Mouse (Mus musculus): ENCODE data around the gene Rrm1.
A peak's percentile ranks its signal among the peaks of the same experiment; 100 is the strongest.
"Not testable (repeated sequence)": the region's sequence is repeated elsewhere in the genome, so short reads cannot be mapped to it uniquely, and the experiment has no call there.

Gene Rrm1

GRCm38 (mm10) chr7:102478425-102478824 lies 36.9 kb downstream of the Rrm1 start:
- no peak for DNase-seq (ENCODE audit: low read depth, low spot score)

- no peak for DNase-seq (ENCODE audit: low read depth, low spot score)
Observed at GRCm38 (mm10) chr7:102478926-102479325, 37.4 kb downstream of the Rrm1 start.

GRCm38 (mm10) chr7:102479368-102480078 lies 38.0 kb downstream of the Rrm1 start:
- DNase-seq (ENCODE audit: low read depth, low spot score), result no peak

- DNase-seq (ENCODE audit: low read depth, low spot score), result no peak
Observed at GRCm38 (mm10) chr7:102480821-102481220, 39.3 kb downstream of the Rrm1 start.

- DNase-seq (ENCODE audit: low read depth, low spot score), result no peak
Observed at GRCm38 (mm10) chr7:102481579-102481978, 40.1 kb downstream of the Rrm1 start, which contains the start of gene Olfr543. Olfr543 (minus strand) TSS chr7:102481679.

- no peak for DNase-seq (ENCODE audit: low read depth, low spot score)
Observed at GRCm38 (mm10) chr7:102483665-102484064, 42.2 kb downstream of the Rrm1 start.

- DNase-seq (ENCODE audit: low read depth, low spot score), result not testable (repeated sequence)
Observed at GRCm38 (mm10) chr7:102484766-102485165, 43.3 kb downstream of the Rrm1 start.

GRCm38 (mm10) chr7:102486105-102486504 lies 44.6 kb downstream of the Rrm1 start:
- DNase-seq (ENCODE audit: low read depth, low spot score), result no peak

- DNase-seq (ENCODE audit: low read depth, low spot score), result no peak
Observed at GRCm38 (mm10) chr7:102488161-102488560, 46.7 kb downstream of the Rrm1 start, which contains the start of gene Olfr544. Olfr544 (minus strand) TSS chr7:102488313.

- not testable (repeated sequence) for DNase-seq (ENCODE audit: low read depth, low spot score)
Observed at GRCm38 (mm10) chr7:102494416-102494815, 52.9 kb downstream of the Rrm1 start.

- DNase-seq (ENCODE audit: low read depth, low spot score), result no peak
Observed at GRCm38 (mm10) chr7:102499473-102499872, 58.0 kb downstream of the Rrm1 start, which contains the start of gene Olfr545. Olfr545 (minus strand) TSS chr7:102499573.

GRCm38 (mm10) chr7:102501986-102502385 lies 60.5 kb downstream of the Rrm1 start:
- DNase-seq (ENCODE audit: low read depth, low spot score), result no peak

GRCm38 (mm10) chr7:102506848-102507247 lies 65.4 kb downstream of the Rrm1 start:
- DNase-seq (ENCODE audit: low read depth, low spot score), result peak; percentile 79

GRCm38 (mm10) chr7:102508066-102508465 lies 66.6 kb downstream of the Rrm1 start:
- no peak for DNase-seq (ENCODE audit: low read depth, low spot score)

- no peak for DNase-seq (ENCODE audit: low read depth, low spot score)
Observed at GRCm38 (mm10) chr7:102508666-102509065, 67.2 kb downstream of the Rrm1 start.

- no peak for DNase-seq (ENCODE audit: low read depth, low spot score)
Observed at GRCm38 (mm10) chr7:102509726-102510125, 68.2 kb downstream of the Rrm1 start.

GRCm38 (mm10) chr7:102511927-102512326 lies 70.4 kb downstream of the Rrm1 start:
- no peak for DNase-seq (ENCODE audit: low read depth, low spot score)

- DNase-seq (ENCODE audit: low read depth, low spot score), result peak; percentile 85
Observed at GRCm38 (mm10) chr7:102512814-102513435, 71.4 kb downstream of the Rrm1 start.

- no peak for DNase-seq (ENCODE audit: low read depth, low spot score)
Observed at GRCm38 (mm10) chr7:102514144-102514543, 72.6 kb downstream of the Rrm1 start.

GRCm38 (mm10) chr7:102516261-102517050 lies 75.0 kb downstream of the Rrm1 start:
- no peak for DNase-seq (ENCODE audit: low read depth, low spot score)

- DNase-seq (ENCODE audit: low read depth, low spot score), result no peak
Observed at GRCm38 (mm10) chr7:102517051-102517335, 75.5 kb downstream of the Rrm1 start.
